Mouse (Mus musculus) spleen, adult 2 months (tissue): ENCODE results near the gene 2410131K14Rik.

Experiments used
- CTCF ChIP-seq: fragments of 200-500 bp; IDR thresholded peaks from 2 replicates; pipeline ENCODE4 v1.5.1; 2011; ENCODE audit warnings: mild to moderate bottlenecking, inconsistent platforms; ENCODE audit not compliant: insufficient read depth, insufficient read length, insufficient replicate concordance; ENCODE audit errors: extremely low read depth
- POLR2A ChIP-seq: fragments of 200-500 bp; IDR thresholded peaks from 2 replicates; pipeline ENCODE4 v1.6.1; 2011; ENCODE audit warnings: low read depth, low read length, inconsistent platforms

- no peak for TF ChIP-seq POLR2A
- TF ChIP-seq CTCF: no peak
These were observed 52.3 kb downstream of the 2410131K14Rik start for GRCm38 (mm10) chr5:118297338-118297746.
